Mouse (Mus musculus) layer of hippocampus, adult 9-11 months (tissue): ENCODE measurements around the gene Tmc8.
"Not testable (repeated sequence)": the region's sequence is repeated elsewhere in the genome, so short reads cannot be mapped to it uniquely, and the experiment has no call there.

Experiments
- DNase-seq: peaks from one replicate; pipeline ENCODE4 v3.0.0; 2022

Gene Tmc8

GRCm38 (mm10) chr11:117799174-117799573 is 17.3 kb downstream of the Tmc8 start:
- DNase-seq, result no peak

GRCm38 (mm10) chr11:117800038-117800437 is 18.2 kb downstream of the Tmc8 start:
- DNase-seq, result no peak

GRCm38 (mm10) chr11:117801650-117802049 is 19.8 kb downstream of the Tmc8 start:
- no peak for DNase-seq

- no peak for DNase-seq
Observed at GRCm38 (mm10) chr11:117803166-117803688, 21.4 kb downstream of the Tmc8 start.

GRCm38 (mm10) chr11:117806781-117807180 is 24.9 kb downstream of the Tmc8 start:
- DNase-seq, result no peak

- no peak for DNase-seq
Observed at GRCm38 (mm10) chr11:117809407-117810311, 27.8 kb downstream of the Tmc8 start, which contains the start of the genes Gm20708 and Syngr2. Gene Gm20708, plus strand, starts transcription at chr11:117809668. Gene Syngr2, plus strand, starts transcription at chr11:117809668.

- DNase-seq, result peak; percentile 82
Observed at GRCm38 (mm10) chr11:117810401-117811046, 28.6 kb downstream of the Tmc8 start.

GRCm38 (mm10) chr11:117813867-117814266 is 32.0 kb downstream of the Tmc8 start:
- no peak for DNase-seq

- DNase-seq, result no peak
Observed at GRCm38 (mm10) chr11:117814704-117815366, 33.0 kb downstream of the Tmc8 start.

- not testable (repeated sequence) for DNase-seq
Observed at GRCm38 (mm10) chr11:117815850-117816249, 34.0 kb downstream of the Tmc8 start.

- DNase-seq, result no peak
Observed at GRCm38 (mm10) chr11:117816389-117816996, 34.6 kb downstream of the Tmc8 start.

GRCm38 (mm10) chr11:117819095-117819494 is 37.2 kb downstream of the Tmc8 start:
- no peak for DNase-seq

GRCm38 (mm10) chr11:117820173-117820572 is 38.3 kb downstream of the Tmc8 start:
- no peak for DNase-seq

GRCm38 (mm10) chr11:117821868-117822267 is 40.0 kb downstream of the Tmc8 start:
- DNase-seq, result no peak

- no peak for DNase-seq
Observed at GRCm38 (mm10) chr11:117822728-117823241, 40.9 kb downstream of the Tmc8 start.

GRCm38 (mm10) chr11:117823411-117823810 is 41.5 kb downstream of the Tmc8 start:
- DNase-seq, result no peak

GRCm38 (mm10) chr11:117824060-117824969 is 42.4 kb downstream of the Tmc8 start:
- DNase-seq, result peak; percentile 74

- no peak for DNase-seq
Observed at GRCm38 (mm10) chr11:117825333-117826101, 43.6 kb downstream of the Tmc8 start, which contains the start of the genes Afmid and Tk1. Gene Afmid, plus strand, starts transcription at chr11:117825924. Gene Tk1, minus strand, starts transcription at chr11:117826092.

- no peak for DNase-seq
Observed at GRCm38 (mm10) chr11:117826164-117826563, 44.3 kb downstream of the Tmc8 start.

- DNase-seq, result no peak
Observed at GRCm38 (mm10) chr11:117826916-117827315, 45.0 kb downstream of the Tmc8 start.
